Mouse (Mus musculus) hindbrain, embryonic 14.5 days (tissue): ENCODE results near the gene Msl1. TPM values are rescaled to one million over a fixed set of nuclear protein-coding genes. Genes with fewer than 3 reads are reported as not detected.

Source experiments
- ATAC-seq: fragments of 200-750 bp; cut with Nextera tagmentation; 2 replicates; pipeline ENCODE4 v1.8.0; 2017; ENCODE audit warnings: moderate number of reproducible peaks, mild to moderate bottlenecking, moderate TSS enrichment, moderate library complexity; ENCODE audit not compliant: low FRiP score
- DNase-seq: peaks from one replicate; pipeline ENCODE4 v3.0.0-alpha.2; 2015; ENCODE audit warnings: low spot score
- H3K27ac ChIP-seq: fragments of 300-500 bp; sonication (generic); 2 replicates; pipeline ENCODE4 v1.5.1; 2014; ENCODE audit warnings: mild to moderate bottlenecking, moderate library complexity
- H3K27me3 ChIP-seq: fragments of 300-500 bp; sonication (generic); 2 replicates; pipeline ENCODE4 v1.6.1; 2014; ENCODE audit warnings: mild to moderate bottlenecking, low read length, mixed read lengths; ENCODE audit not compliant: control insufficient read depth, insufficient read depth
- H3K36me3 ChIP-seq: fragments of 300-500 bp; sonication (generic); replicated peaks from 2 replicates; pipeline ENCODE4 v1.6.1; 2014; ENCODE audit not compliant: control insufficient read depth, insufficient read depth
- H3K4me1 ChIP-seq: fragments of 300-500 bp; sonication (generic); replicated peaks from 2 replicates; pipeline ENCODE4 v1.6.1; 2014; ENCODE audit warnings: antibody characterized with exemption, low read length, mixed read lengths; ENCODE audit not compliant: control insufficient read depth, insufficient read depth
- H3K4me2 ChIP-seq: fragments of 300-500 bp; sonication (generic); replicated peaks from 2 replicates; pipeline ENCODE4 v1.6.1; 2014; ENCODE audit warnings: mild to moderate bottlenecking, moderate library complexity
- H3K4me3 ChIP-seq: fragments of 300-500 bp; sonication (generic); replicated peaks from 2 replicates; pipeline ENCODE4 v1.5.1; 2014; ENCODE audit warnings: mild to moderate bottlenecking, low read length
- H3K9ac ChIP-seq: fragments of 300-500 bp; sonication (generic); 2 replicates; pipeline ENCODE4 v1.6.1; 2014
- H3K9me3 ChIP-seq: fragments of 300-500 bp; sonication (generic); 2 replicates; pipeline ENCODE4 v1.6.1; 2016; ENCODE audit warnings: low read length; ENCODE audit not compliant: control insufficient read depth
- WGBS: fragments of 180-500 bp; shearing (Covaris S2); extraction: QIAGEN DNeasy Blood & Tissue Kit; methylation state at CpG from one replicate; pipeline ENCODE4 v1.1.7; 2014; 5-methylcytosine and 5-hydroxymethylcytosine counted together
- polyA plus RNA-seq: library from polyadenylated mRNA; unstranded; fragments of >200 nt; fragmentation: Nextera tagmentation; extraction: Ambion mirVana; gene quantifications from 2 replicates; pipeline ENCODE4 v1.2.1, GENCODE M21; 2014

Gene Msl1
- polyA plus RNA-seq, 1 experiment from 2014 or later = 23.6 TPM

DNA sequence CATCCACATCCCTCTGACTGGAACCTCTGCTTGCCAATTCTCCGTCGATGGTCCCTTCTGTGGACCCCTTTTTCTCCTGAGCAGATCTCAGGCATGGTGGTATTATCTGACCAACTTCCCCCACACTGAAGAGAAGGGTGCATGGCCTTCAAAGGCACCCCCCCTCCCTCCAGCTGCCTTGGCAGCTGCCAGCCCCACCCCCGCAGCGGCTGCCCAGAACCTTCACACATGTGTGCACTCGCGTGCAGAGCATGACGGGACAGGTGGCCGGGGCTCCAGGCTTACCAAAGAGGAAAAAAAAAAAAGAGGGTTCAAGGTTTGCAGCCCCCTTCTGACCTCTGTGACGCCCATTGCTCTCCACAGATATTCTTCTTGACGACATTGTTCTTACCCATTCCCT lies 44.6 kb downstream of the Msl1 start:
- H3K9me3 ChIP-seq = no peaks in the 10 kb centered on the region
- peaks cover 23% of the 10 kb centered on the region for H3K4me1 ChIP-seq
- 69% methylated on average over 10 of the region's 10 CpGs for WGBS
- 0 out of 2 replicates have a peak, but pooled peaks cover 1% of the 10 kb centered on the region for H3K36me3 ChIP-seq
- H3K9ac ChIP-seq = no peak overlapping the region
- no peaks in the 10 kb centered on the region; the same call in 1 of the 2 replicates for H3K27me3 ChIP-seq
- no peak for ATAC-seq
- DNase-seq = no peak
- H3K4me3 ChIP-seq = no peak overlapping the region
- H3K27ac ChIP-seq = no peak overlapping the region
- no peak overlapping the region for H3K4me2 ChIP-seq

DNA sequence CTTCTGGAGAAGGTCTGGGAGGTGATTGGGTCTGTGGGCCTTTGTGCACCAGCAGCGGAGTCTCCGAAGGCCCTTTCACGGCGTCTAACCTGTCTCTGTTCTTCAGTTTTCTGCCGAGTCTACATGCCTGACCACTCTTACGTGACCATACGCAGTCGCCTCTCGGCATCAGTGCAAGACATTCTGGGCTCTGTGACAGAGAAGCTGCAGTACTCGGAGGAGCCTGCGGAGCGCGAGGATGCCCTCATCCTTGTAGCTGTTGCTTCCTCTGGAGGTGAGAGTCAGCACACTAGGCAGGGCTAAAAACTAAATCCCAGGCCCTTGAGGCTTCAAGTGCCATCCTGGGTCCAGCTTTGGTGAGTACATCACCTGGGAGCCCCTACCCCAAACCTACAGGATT lies 50.7 kb downstream of the Msl1 start:
- Histone ChIP-seq H3K9ac (no peak overlapping the region), H3K27ac (no peak overlapping the region), H3K27me3 (no peaks in the 10 kb centered on the region), H3K4me1 (peaks cover 16% of the 10 kb centered on the region), H3K4me2 (no peak overlapping the region), H3K9me3 (no peaks in the 10 kb centered on the region), H3K4me3 (no peak overlapping the region), H3K36me3 (peaks cover 7% of the 10 kb centered on the region)
- 53% methylated on average over 13 of the region's 13 CpGs for WGBS
- DNase-seq (no peak), ATAC-seq (no peak)

DNA sequence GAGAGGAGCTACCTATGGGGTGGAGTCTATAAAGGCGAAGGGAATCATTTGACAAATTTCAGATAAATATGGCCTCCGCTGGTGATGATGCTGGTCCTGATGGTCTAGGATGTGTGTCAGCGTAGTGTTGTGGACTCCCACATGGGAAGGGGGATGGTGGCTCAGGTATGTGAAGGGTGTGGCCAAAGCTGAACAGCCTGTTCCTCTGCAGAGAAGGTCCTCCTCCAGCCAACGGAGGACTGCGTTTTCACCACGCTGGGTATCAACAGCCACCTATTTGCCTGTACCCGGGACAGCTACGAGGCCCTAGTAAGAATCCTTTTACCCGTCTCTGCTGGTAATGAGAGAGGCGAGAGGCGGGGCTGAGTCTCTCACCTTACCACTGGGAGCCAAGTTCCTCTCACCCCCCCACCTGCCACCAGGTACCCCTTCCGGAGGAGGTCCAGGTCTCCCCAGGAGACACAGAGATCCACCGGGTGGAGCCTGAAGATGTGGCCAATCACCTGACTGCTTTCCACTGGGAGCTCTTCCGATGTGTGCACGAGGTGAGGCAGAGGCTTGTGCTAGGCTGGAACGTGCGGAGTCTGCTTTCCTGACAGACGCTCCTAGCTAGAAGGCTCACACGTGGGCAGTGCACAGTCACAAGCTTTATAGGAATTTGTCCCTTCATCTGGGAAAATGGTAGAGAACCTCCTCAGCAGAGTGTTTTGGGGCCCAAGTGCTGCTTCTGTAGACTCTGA lies 51.7 kb downstream of the Msl1 start:
- no peak overlapping the region for H3K4me2 ChIP-seq
- 72% methylated on average over 19 of the region's 19 CpGs for WGBS
- H3K36me3 ChIP-seq = peaks cover 10% of the 10 kb centered on the region
- DNase-seq = no peak
- no peak for ATAC-seq
- peaks cover 16% of the 10 kb centered on the region for H3K4me1 ChIP-seq
- H3K9me3 ChIP-seq = no peaks in the 10 kb centered on the region
- H3K4me3 ChIP-seq = no peak overlapping the region
- no peak overlapping the region for H3K27ac ChIP-seq
- H3K9ac ChIP-seq = no peak overlapping the region
- H3K27me3 ChIP-seq = no peaks in the 10 kb centered on the region

DNA sequence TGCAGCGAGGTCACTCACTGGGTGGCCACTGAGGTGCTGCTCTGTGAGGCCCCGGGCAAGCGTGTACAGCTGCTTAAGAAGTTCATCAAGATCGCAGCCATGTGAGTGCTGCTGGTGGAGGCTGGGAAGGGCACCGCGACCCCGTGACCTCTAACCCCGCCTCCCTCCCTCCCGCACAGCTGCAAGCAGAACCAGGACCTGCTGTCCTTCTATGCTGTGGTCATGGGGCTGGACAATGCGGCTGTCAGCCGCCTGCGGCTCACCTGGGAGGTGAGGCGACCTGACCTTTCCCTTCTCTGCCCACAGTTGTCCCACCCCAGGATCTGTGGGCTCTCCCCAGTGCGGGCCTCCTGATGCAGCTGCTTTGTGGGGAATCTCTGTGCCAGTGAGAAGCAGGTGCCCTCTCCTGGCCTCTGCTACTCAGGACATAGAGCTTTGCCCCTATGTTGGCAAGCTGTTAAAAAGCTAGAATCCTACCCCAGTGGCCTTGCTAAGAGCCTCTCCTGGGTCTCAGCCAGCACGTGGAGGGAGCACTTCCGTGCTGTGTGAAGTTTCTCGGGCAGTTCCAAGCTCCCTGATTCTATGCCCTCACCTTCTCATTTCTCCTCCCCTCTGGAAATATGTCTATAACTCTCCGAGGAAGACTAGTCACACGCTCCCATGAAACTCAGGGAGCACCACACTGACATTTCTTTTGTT lies 54.0 kb downstream of the Msl1 start:
- no peak overlapping the region for H3K4me3 ChIP-seq
- WGBS = 6% methylated on average over 19 of the region's 19 CpGs
- ATAC-seq (peak; percentile 28; the same call in 1 of the 2 replicates), DNase-seq (no peak)
- H3K9me3 ChIP-seq = no peaks in the 10 kb centered on the region
- no peak overlapping the region for H3K9ac ChIP-seq
- no peak overlapping the region for H3K27ac ChIP-seq
- peaks cover 10% of the 10 kb centered on the region for H3K36me3 ChIP-seq
- H3K4me1 ChIP-seq = peaks cover 16% of the 10 kb centered on the region
- peak overlapping the region; percentile 48 for H3K4me2 ChIP-seq
- H3K27me3 ChIP-seq = no peaks in the 10 kb centered on the region

DNA sequence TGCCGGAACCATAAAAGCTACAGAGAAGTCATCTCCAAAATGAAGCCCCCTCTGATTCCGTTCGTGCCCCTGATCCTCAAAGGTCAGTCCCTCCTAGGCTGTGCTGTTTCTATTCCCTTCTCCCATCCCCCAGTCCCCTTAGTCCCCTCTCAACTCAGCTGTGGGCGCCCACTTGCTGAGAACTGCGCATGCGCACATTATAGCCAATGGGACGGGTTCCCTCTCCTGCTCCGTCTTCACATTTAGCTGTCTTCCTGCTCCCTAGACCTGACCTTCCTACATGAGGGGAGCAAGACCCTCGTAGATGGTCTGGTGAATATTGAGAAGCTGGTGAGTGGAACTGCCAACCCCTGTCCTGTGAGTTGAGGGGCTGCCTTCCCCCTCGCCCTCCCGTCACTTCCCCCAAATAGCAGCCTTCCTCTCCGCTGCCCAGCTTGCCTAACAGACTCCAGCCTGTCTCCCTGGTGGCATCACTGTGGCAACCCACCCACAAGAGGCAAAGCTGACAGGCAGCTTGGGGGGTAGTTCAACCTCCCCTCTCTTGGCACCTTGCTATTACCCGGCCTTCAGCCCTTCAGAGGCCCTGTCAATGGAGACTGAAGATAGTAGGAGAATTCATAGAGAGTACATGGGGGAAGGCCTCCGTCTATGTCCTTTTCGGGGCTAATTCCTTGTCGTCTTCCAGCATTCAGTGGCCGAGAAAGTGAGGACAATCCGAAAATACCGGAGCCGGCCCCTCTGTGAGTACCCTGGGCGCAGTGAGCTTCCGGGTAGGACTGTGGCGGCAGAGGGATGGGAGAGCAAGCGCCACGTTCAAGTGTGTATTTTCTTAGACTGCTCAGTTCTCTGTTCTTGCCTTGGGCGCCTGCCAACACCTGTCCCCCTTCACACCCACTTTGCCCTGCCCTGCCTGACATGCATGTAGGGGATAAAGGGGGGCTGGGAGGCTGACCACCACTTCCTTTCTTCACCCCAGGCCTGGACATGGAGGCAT lies 55.1 kb downstream of the Msl1 start:
- Histone ChIP-seq H3K4me1 (peaks cover 16% of the 10 kb centered on the region), H3K9ac (peak overlapping the region; percentile 47), H3K27me3 (no peaks in the 10 kb centered on the region), H3K36me3 (peaks cover 10% of the 10 kb centered on the region), H3K4me3 (peak overlapping the region; percentile 22), H3K4me2 (peak overlapping the region; percentile 48), H3K27ac (0 out of 2 replicates have a peak overlapping the region, but pooled peaks have one; percentile 34), H3K9me3 (no peaks in the 10 kb centered on the region)
- DNase-seq (peak; percentile 75), ATAC-seq (peak; percentile 71; the same call in 1 of the 2 replicates)
- WGBS = 54% methylated on average over 26 of the region's 26 CpGs

DNA sequence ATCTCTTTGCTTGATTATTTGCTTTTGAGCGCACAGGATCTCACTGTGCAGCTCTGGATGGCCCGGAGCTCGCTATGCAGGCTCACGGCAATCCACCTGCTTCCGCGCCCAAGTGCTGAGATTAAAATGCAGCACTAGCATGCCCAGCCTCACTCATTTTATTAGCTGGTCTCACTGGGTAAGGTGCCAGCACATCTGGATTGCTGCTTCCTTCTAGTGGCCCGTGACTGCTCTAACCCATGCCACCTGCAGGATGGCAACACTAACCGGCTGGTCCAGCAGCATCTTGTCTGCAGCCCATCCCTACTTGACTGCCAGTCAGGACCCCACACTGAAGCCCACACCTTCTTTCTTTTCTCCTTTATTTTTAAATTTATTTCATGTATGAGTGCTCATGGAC lies 58.8 kb downstream of the Msl1 start:
- no peak overlapping the region for H3K4me3 ChIP-seq
- H3K36me3 ChIP-seq = peaks cover 4% of the 10 kb centered on the region
- no peak overlapping the region for H3K27ac ChIP-seq
- no peaks in the 10 kb centered on the region for H3K9me3 ChIP-seq
- DNase-seq (no peak), ATAC-seq (no peak)
- H3K9ac ChIP-seq = no peak overlapping the region
- H3K4me2 ChIP-seq = no peak overlapping the region
- H3K4me1 ChIP-seq = peaks cover 15% of the 10 kb centered on the region
- WGBS = 90% methylated on average over 8 of the region's 8 CpGs
- H3K27me3 ChIP-seq = no peaks in the 10 kb centered on the region

DNA sequence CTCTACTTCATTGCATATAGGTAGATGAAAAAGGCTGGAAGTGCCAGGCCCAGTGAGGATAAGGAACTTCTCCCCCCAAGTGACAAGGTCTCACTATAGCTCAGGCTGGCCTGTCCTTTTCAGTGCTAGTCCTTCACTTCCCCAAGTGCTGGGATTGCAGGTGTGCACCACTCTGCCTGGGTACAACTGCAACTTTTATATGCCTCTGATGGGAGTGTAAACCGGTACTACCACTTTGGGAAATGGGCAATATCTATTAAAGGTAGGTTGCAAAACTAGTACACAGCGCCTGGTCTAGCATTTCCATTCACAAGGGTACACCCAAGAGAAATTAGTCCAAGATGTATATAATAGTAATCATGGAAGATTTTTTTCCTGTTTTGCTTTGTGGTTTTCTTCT lies 59.3 kb downstream of the Msl1 start:
- Histone ChIP-seq H3K27ac (no peak overlapping the region), H3K36me3 (peaks cover 4% of the 10 kb centered on the region), H3K4me1 (peaks cover 9% of the 10 kb centered on the region), H3K9ac (no peak overlapping the region), H3K4me2 (no peak overlapping the region), H3K9me3 (no peaks in the 10 kb centered on the region), H3K27me3 (no peaks in the 10 kb centered on the region), H3K4me3 (no peak overlapping the region)
- DNase-seq (no peak), ATAC-seq (no peak)
- WGBS = 97% methylated on average over 2 of the region's 2 CpGs
